Mouse (Mus musculus): ENCODE data around the gene 4930507D05Rik. TPM values are rescaled to one million over a fixed set of nuclear protein-coding genes. Genes with fewer than 3 reads are reported as not detected.
"Not testable (repeated sequence)": the region's sequence is repeated elsewhere in the genome, so short reads cannot be mapped to it uniquely, and the experiment has no call there.

Gene 4930507D05Rik
- total RNA-seq (2021) = 1 to 10 TPM; 1.7 to 2.0 TPM

- peak; percentile 91 to 93 for DNase-seq (ENCODE audit: low spot score in 2 of 2)
- intact Hi-C loops (cut with DNase I) = loop anchor here (5.0 to 10.0 kb wide), 2 partner anchors 38 to 325 kb away; partner anchors contain the start of gene Vps26a
Measured at GRCm38 (mm10) chr10:62449364-62450279, at the start of gene 4930507D05Rik, which contains the start of gene Supv3l1. TSS of gene 4930507D05Rik (plus strand) at chr10:62449489. TSS of gene Supv3l1 (minus strand) at chr10:62449738.

GRCm38 (mm10) chr10:62401641-62402111 is 47.6 kb upstream of the 4930507D05Rik start:
- peak in 1 of 2 experiments; percentile 26 for DNase-seq (ENCODE audit: low spot score in 2 of 2)
- intact Hi-C loops (cut with DNase I) = no loop called here

GRCm38 (mm10) chr10:62404901-62405300 is 44.4 kb upstream of the 4930507D05Rik start:
- intact Hi-C loops (cut with DNase I) = no loop called here

GRCm38 (mm10) chr10:62410943-62411342 is 38.3 kb upstream of the 4930507D05Rik start:
- intact Hi-C loops (cut with DNase I) = loop anchor here (5.0 to 10.0 kb wide), 3 partner anchors 69 to 226 kb away; no protein-coding TSS in a partner anchor
- peak; percentile 62 to 65 for DNase-seq (ENCODE audit: low spot score in 2 of 2)

More at GRCm38 (mm10) chr10:62404901-62405300, 44.4 kb upstream of the 4930507D05Rik start:
- DNase-seq (ENCODE audit: low spot score in 2 of 2) = no peak

- DNase-seq (ENCODE audit: low spot score in 2 of 2) = peak; percentile 30 to 49
- intact Hi-C loops (cut with DNase I) = loop anchor here (5.0 to 10.0 kb wide), 3 partner anchors 69 to 227 kb away; no protein-coding TSS in a partner anchor
Measured at GRCm38 (mm10) chr10:62411431-62412410, 37.6 kb upstream of the 4930507D05Rik start.

- no peak for DNase-seq (ENCODE audit: low spot score in 2 of 2)
Measured at GRCm38 (mm10) chr10:62412906-62413605, 36.2 kb upstream of the 4930507D05Rik start.

GRCm38 (mm10) chr10:62413606-62413982 is 35.7 kb upstream of the 4930507D05Rik start:
- DNase-seq (ENCODE audit: low spot score in 2 of 2) = no peak
- intact Hi-C loops (cut with DNase I) = loop anchor here (5.0 to 10.0 kb wide), 3 partner anchors 71 to 229 kb away; no protein-coding TSS in a partner anchor

More at GRCm38 (mm10) chr10:62412906-62413605, 36.2 kb upstream of the 4930507D05Rik start:
- intact Hi-C loops (cut with DNase I) = loop anchor here (5.0 to 10.0 kb wide), 3 partner anchors 71 to 228 kb away; no protein-coding TSS in a partner anchor

- intact Hi-C loops (cut with DNase I) = loop anchor here (10.0 kb wide), 1 partner anchor 234 kb away; no protein-coding TSS in a partner anchor
- DNase-seq (ENCODE audit: low spot score in 2 of 2) = no peak
Measured at GRCm38 (mm10) chr10:62418831-62419356, 30.4 kb upstream of the 4930507D05Rik start.

- no peak for DNase-seq (ENCODE audit: low spot score in 2 of 2)
- intact Hi-C loops (cut with DNase I) = loop anchor here (10.0 kb wide), 1 partner anchor 235 kb away; no protein-coding TSS in a partner anchor
Measured at GRCm38 (mm10) chr10:62419422-62419821, 29.9 kb upstream of the 4930507D05Rik start.

- DNase-seq (ENCODE audit: low spot score in 2 of 2) = no peak
- intact Hi-C loops (cut with DNase I) = no loop called here
Measured at GRCm38 (mm10) chr10:62420399-62420798, 28.9 kb upstream of the 4930507D05Rik start.

GRCm38 (mm10) chr10:62421127-62421526 is 28.2 kb upstream of the 4930507D05Rik start:
- intact Hi-C loops (cut with DNase I) = no loop called here
- DNase-seq (ENCODE audit: low spot score in 2 of 2) = no peak

GRCm38 (mm10) chr10:62422255-62422654 is 27.0 kb upstream of the 4930507D05Rik start, which contains the start of gene Hkdc1:
TSS of gene Hkdc1 (minus strand) at chr10:62422491.
- intact Hi-C loops (cut with DNase I) = no loop called here
- DNase-seq (ENCODE audit: low spot score in 2 of 2) = no peak

- DNase-seq (ENCODE audit: low spot score in 2 of 2) = no peak
- intact Hi-C loops (cut with DNase I) = no loop called here
Measured at GRCm38 (mm10) chr10:62425081-62425871, 24.0 kb upstream of the 4930507D05Rik start.

GRCm38 (mm10) chr10:62430427-62430826 is 18.9 kb upstream of the 4930507D05Rik start:
- intact Hi-C loops (cut with DNase I) = no loop called here
- DNase-seq (ENCODE audit: low spot score in 2 of 2) = no peak

- no peak for DNase-seq (ENCODE audit: low spot score in 2 of 2)
- intact Hi-C loops (cut with DNase I) = no loop called here
Measured at GRCm38 (mm10) chr10:62450280-62450640, 971 bp downstream of the 4930507D05Rik start.

GRCm38 (mm10) chr10:62452001-62452400 is 2.7 kb downstream of the 4930507D05Rik start:
- DNase-seq (ENCODE audit: low spot score in 2 of 2); intact Hi-C loops (cut with DNase I): not testable (repeated sequence)

- no peak for DNase-seq (ENCODE audit: low spot score in 2 of 2)
- intact Hi-C loops (cut with DNase I) = no loop called here
Measured at GRCm38 (mm10) chr10:62461321-62461720, 12.0 kb downstream of the 4930507D05Rik start.
